Mouse (Mus musculus): ENCODE results near the gene Astn2.

DNA sequence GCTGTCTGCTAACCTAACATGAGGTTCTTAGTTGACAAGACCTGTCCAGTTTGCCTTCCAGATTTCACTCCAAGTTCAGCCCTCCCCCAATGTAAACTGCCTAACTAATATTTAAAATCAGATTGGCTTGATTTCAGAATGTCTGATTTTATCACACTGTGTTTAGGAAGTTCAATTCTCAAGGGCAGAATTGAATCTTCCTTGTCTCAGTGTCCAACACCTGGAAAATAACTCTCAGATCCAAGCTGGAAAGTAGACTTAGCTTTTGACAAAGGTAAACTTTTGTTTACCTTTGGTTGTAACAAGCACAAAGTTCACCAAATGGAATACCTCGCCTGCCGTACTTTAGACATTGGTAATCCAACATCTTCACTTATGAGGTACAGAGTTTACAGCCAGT is 1027.8 kb downstream of the Astn2 start:
- TF ChIP-seq POLR2A (IDR thresholded peaks at IDR 0.05; ENCODE audit: insufficient read length, low read depth) = no peak
- TF ChIP-seq E2F4 (IDR thresholded peaks at IDR 0.05; ENCODE audit: insufficient read depth) = no peak
- TF ChIP-seq MYOD1 (IDR thresholded peaks at IDR 0.05; ENCODE audit: control insufficient read depth in 1 of 3, insufficient read length in 2 of 3, low read depth in 2 of 3) = no peak
- TF ChIP-seq USF1 (IDR thresholded peaks at IDR 0.05; ENCODE audit: low read depth) = no peak
- TF ChIP-seq MAX (IDR thresholded peaks at IDR 0.05; ENCODE audit: low read depth) = no peak

Data from myocyte (in vitro differentiated cells).